Mouse (Mus musculus) embryo, embryonic 11.5 days (tissue): ENCODE measurements around the gene Nup214.

ENCODE experiments used
- DNase-seq: peaks from one replicate; pipeline ENCODE4 v3.0.0-alpha.2; 2012; ENCODE audit warnings: low read depth, low spot score

Gene Nup214

GRCm38 (mm10) chr2:32095351-32096121 is 121.3 kb downstream of the Nup214 start, which contains the start of gene Plpp7:
Gene Plpp7, plus strand, starts transcription at chr2:32095528.
- no peak for DNase-seq

GRCm38 (mm10) chr2:32096122-32096420 is 121.8 kb downstream of the Nup214 start:
- DNase-seq = no peak

GRCm38 (mm10) chr2:32102944-32103343 is 128.7 kb downstream of the Nup214 start:
- DNase-seq = no peak

DNA sequence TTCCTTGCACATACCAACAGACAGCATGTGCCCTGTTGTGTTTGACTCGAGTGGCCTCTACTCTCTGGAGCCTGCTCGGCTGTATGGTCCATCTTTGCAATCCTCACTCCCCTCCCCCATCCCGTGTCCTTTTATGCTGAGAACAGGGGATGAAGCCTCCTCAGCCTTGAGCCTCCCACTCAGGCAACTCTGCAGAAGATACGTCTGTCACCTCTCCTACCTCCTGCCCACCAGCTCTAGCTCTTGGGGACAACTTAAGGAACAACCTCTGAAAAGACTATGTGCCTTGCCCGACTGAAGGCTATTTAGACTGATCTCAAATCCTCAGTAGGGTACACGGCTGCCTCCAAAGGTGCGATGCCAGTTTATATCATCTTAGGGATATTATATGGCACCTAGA is 129.3 kb downstream of the Nup214 start:
- DNase-seq = no peak
